Comparison of ENCODE assay signal across 20 mouse cellular contexts in the genomic region with DNA sequence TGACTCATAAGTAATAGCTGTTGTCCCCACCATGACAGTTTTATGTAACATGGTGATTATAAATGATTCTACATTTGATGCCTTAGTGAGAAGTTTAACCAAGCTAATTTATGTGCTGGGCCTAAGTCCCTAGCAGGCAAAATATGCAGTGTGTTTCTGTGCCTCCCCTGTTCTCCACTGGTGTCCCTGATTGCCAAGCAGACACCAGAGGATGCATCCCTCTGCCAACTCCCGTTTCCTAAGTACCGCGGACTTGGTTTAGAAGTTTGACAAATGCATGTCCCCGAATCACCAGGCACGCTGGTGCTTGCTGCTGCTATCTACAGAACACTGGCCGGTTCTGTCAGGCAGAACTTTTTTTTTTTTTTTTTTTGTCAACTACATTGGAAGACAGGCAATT. TPM values are rescaled to one million over a fixed set of nuclear protein-coding genes. Genes with fewer than 3 reads are reported as not detected.
DNase-seq lines count a peak whose midpoint lies in the region; ATAC-seq and TF ChIP-seq lines count a peak whose summit lies in the region.
"Had no signal": no experiment of that assay in that cellular context is flagged by ENCODE, and none has a peak within 500 bp of the region (broad histone marks: within the 10 kb centered on the region; RNA-seq: fewer than 3 reads in every experiment).

No protein-coding gene starts in this region.

- ATAC-seq in forebrain, postnatal 0 days: peak; percentile 50; the same call in 1 of the 2 replicates
- no peak for ATAC-seq in forebrain, embryonic 11.5 days (replicated peaks; ENCODE audit: low FRiP score)
- no peak for ATAC-seq in neural tube, embryonic 15.5 days (ENCODE audit: low FRiP score)
- ATAC-seq: forebrain, embryonic 15.5 days; intestine, embryonic 16.5 days had no signal

- H3K9me3 ChIP-seq in forebrain, postnatal 0 days (ENCODE audit: low read length): no peaks in the 10 kb centered on the region
- no peaks in the 10 kb centered on the region for H3K9me3 ChIP-seq in forebrain, embryonic 11.5 days (ENCODE audit: control insufficient read depth, low read length)
- H3K9me3 ChIP-seq in neural tube, embryonic 15.5 days (replicated peaks): no peaks in the 10 kb centered on the region
- H3K9me3 ChIP-seq: embryonic facial prominence, embryonic 15.5 days; forebrain, embryonic 10.5 days; forebrain, embryonic 15.5 days; heart, embryonic 13.5 days had no signal

- no peaks in the 10 kb centered on the region for H3K4me1 ChIP-seq in forebrain, postnatal 0 days (ENCODE audit: insufficient read depth)
- no peaks in the 10 kb centered on the region for H3K4me1 ChIP-seq in forebrain, embryonic 11.5 days (replicated peaks; ENCODE audit: control insufficient read depth, insufficient read depth, low read length)
- H3K4me1 ChIP-seq in neural tube, embryonic 15.5 days: no peaks in the 10 kb centered on the region
- peaks cover 29% of the 10 kb centered on the region for H3K4me1 ChIP-seq in olfactory bulb, adult 2 months (ENCODE audit: control insufficient read depth, insufficient read depth, low read length)
- H3K4me1 ChIP-seq: embryonic facial prominence, embryonic 15.5 days; heart, embryonic 13.5 days had no signal

- no peak overlapping the region for H3K9ac ChIP-seq in forebrain, postnatal 0 days
- no peak overlapping the region for H3K9ac ChIP-seq in forebrain, embryonic 11.5 days (ENCODE audit: low read length)
- H3K9ac ChIP-seq in neural tube, embryonic 15.5 days (replicated peaks): no peak overlapping the region
- H3K9ac ChIP-seq: embryonic facial prominence, embryonic 15.5 days; forebrain, embryonic 15.5 days; heart, embryonic 13.5 days had no signal

- H3K27me3 ChIP-seq in forebrain, postnatal 0 days (ENCODE audit: insufficient read depth, low read length): no peaks in the 10 kb centered on the region
- no peaks in the 10 kb centered on the region for H3K27me3 ChIP-seq in forebrain, embryonic 11.5 days (ENCODE audit: control insufficient read depth, insufficient read depth, low read length)
- no peaks in the 10 kb centered on the region for H3K27me3 ChIP-seq in neural tube, embryonic 15.5 days (replicated peaks)
- H3K27me3 ChIP-seq: embryonic facial prominence, embryonic 15.5 days; forebrain, embryonic 15.5 days; heart, embryonic 13.5 days had no signal

- H3K4me2 ChIP-seq in forebrain, postnatal 0 days (ENCODE audit: low read depth): no peak overlapping the region
- no peak overlapping the region for H3K4me2 ChIP-seq in forebrain, embryonic 11.5 days (ENCODE audit: low read depth, low read length, severe bottlenecking)
- H3K4me2 ChIP-seq in neural tube, embryonic 15.5 days: no peak overlapping the region
- H3K4me2 ChIP-seq: embryonic facial prominence, embryonic 15.5 days; forebrain, embryonic 15.5 days; heart, embryonic 13.5 days had no signal

- H3K36me3 ChIP-seq in forebrain, postnatal 0 days (ENCODE audit: insufficient read depth): no peaks in the 10 kb centered on the region
- H3K36me3 ChIP-seq in forebrain, embryonic 11.5 days (ENCODE audit: control insufficient read depth, insufficient read depth, low read length): no peaks in the 10 kb centered on the region
- no peaks in the 10 kb centered on the region for H3K36me3 ChIP-seq in neural tube, embryonic 15.5 days
- H3K36me3 ChIP-seq: embryonic facial prominence, embryonic 15.5 days; forebrain, embryonic 10.5 days; forebrain, embryonic 15.5 days; heart, embryonic 13.5 days had no signal

- DNase-seq in forebrain, postnatal 0 days: no peak
- no peak for DNase-seq in forebrain, embryonic 11.5 days (ENCODE audit: low spot score)
- DNase-seq in layer of hippocampus, adult 2 months (ENCODE audit: low spot score in 2 of 2): no peak
- no peak for DNase-seq in layer of hippocampus, adult 9-10 months (ENCODE audit: low spot score)
- DNase-seq in neural tube, embryonic 10.5 days (ENCODE audit: extremely low spot score, low spot score): no peak
- DNase-seq in lung, postnatal 4 days: no peak
- DNase-seq: cerebellum, adult 2 months; cerebellum, postnatal 10 days; gastrocnemius, adult 2 months; gastrocnemius, postnatal 25 days; heart, adult 11 months; heart, postnatal 36 days had no signal

- TF ChIP-seq POLR2A in olfactory bulb, adult 2 months (IDR thresholded peaks at IDR 0.05; ENCODE audit: insufficient read depth, low read depth, low read length): no peak

- H3K27ac ChIP-seq in forebrain, postnatal 0 days (ENCODE audit: low read depth, low read length): no peak overlapping the region
- H3K27ac ChIP-seq in forebrain, embryonic 11.5 days (ENCODE audit: low read depth, low read length): no peak overlapping the region
- H3K27ac ChIP-seq in layer of hippocampus, adult 2 months: peak overlapping the region; percentile 87
- H3K27ac ChIP-seq in neural tube, embryonic 15.5 days (replicated peaks): peak overlapping the region; percentile 33; the same call in 1 of the 2 replicates
- peak overlapping the region; percentile 53 for H3K27ac ChIP-seq in olfactory bulb, adult 2 months (ENCODE audit: insufficient read depth, low read depth, low read length)
- H3K27ac ChIP-seq: embryonic facial prominence, embryonic 15.5 days; forebrain, embryonic 10.5 days; forebrain, embryonic 15.5 days; gastrocnemius, adult 2 months; heart, embryonic 13.5 days had no signal

- TF ChIP-seq CTCF in forebrain, postnatal 0 days (IDR thresholded peaks at IDR 0.05; ENCODE audit: low read depth): no peak
- TF ChIP-seq CTCF in layer of hippocampus, adult 2 months (conservative IDR thresholded peaks at IDR 0.05): no peak
- TF ChIP-seq CTCF in olfactory bulb, adult 2 months (IDR thresholded peaks at IDR 0.05; ENCODE audit: insufficient read depth, low read depth, low read length): no peak

- no peak overlapping the region for H3K4me3 ChIP-seq in forebrain, postnatal 0 days (ENCODE audit: low read depth, low read length)
- no peak overlapping the region for H3K4me3 ChIP-seq in forebrain, embryonic 11.5 days (ENCODE audit: low read depth, low read length)
- H3K4me3 ChIP-seq in layer of hippocampus, adult 2 months: no peak overlapping the region
- H3K4me3 ChIP-seq in neural tube, embryonic 15.5 days (replicated peaks): no peak overlapping the region
- no peak overlapping the region for H3K4me3 ChIP-seq in olfactory bulb, adult 2 months (ENCODE audit: insufficient read depth, low read depth, low read length)
- H3K4me3 ChIP-seq: embryonic facial prominence, embryonic 15.5 days; erythroblast, embryonic 14.5 days; forebrain, embryonic 10.5 days; forebrain, embryonic 15.5 days; gastrocnemius, adult 2 months; heart, embryonic 13.5 days had no signal

- 37% methylated on average over 6 of the region's 6 CpGs for WGBS in forebrain, postnatal 0 days
- WGBS in forebrain, embryonic 11.5 days: 87% methylated on average over 6 of the region's 6 CpGs
- 56% methylated on average over 6 of the region's 6 CpGs for WGBS in neural tube, embryonic 15.5 days
- 21% methylated on average over 6 of the region's 6 CpGs for WGBS in olfactory bulb, adult 2 months

RNA-seq across cellular contexts. Expression of gene Igsf11, which starts 39.0 kb away (rescaled TPM):
- 10.8 and 12.2 TPM in 2 replicates for total RNA-seq in forebrain, postnatal 0 days (2014; rRNA removed)
- 1.8 and 2.6 TPM in 2 replicates for polyA plus RNA-seq in forebrain, postnatal 0 days (2015; fragmentation: Nextera tagmentation; extraction: Ambion mirVana)
- 4.1 and 4.5 TPM in 2 replicates for polyA plus RNA-seq in forebrain, embryonic 11.5 days (2014; fragmentation: Nextera tagmentation; extraction: Ambion mirVana)
- total RNA-seq in layer of hippocampus, adult 2 months (2021): 10 to 100 TPM; 44.7 to 50.7 TPM
- 3.1 and 3.4 TPM in 2 replicates for polyA plus RNA-seq in neural tube, embryonic 15.5 days (2015; fragmentation: Nextera tagmentation; extraction: Ambion mirVana)
- not detected in 2 replicates for polyA plus RNA-seq in olfactory bulb, adult 2 months (2012; ENCODE audit: insufficient read depth, insufficient read length, low replicate concordance, missing spikeins)
- polyA plus RNA-seq: erythroblast, embryonic 14.5 days had no signal

Comparison
In these comparisons a context has a peak if more than half of its experiments do, and no peak if none do; other contexts are left out.
1. H3K27ac ChIP-seq: peak in layer of hippocampus, adult 2 months (single experiment), neural tube, embryonic 15.5 days (single experiment) and olfactory bulb, adult 2 months (single experiment); none in forebrain, postnatal 0 days (single experiment) and forebrain, embryonic 11.5 days (single experiment).